Mouse (Mus musculus) mature B cell (primary cell): Measurements from ENCODE around the gene Olfr206.
"Not testable (repeated sequence)": the region's sequence is repeated elsewhere in the genome, so short reads cannot be mapped to it uniquely, and the experiment has no call there.

Source experiments
- in situ Hi-C: fragments of 300-500 bp; cut with MboI; formaldehyde crosslinking; loops from 2 replicates; pipeline ENCODE4 v1.14.3; 2019

Olfr206 gene

GRCm38 (mm10) chr16:59349146-59349545 is at the start of gene Olfr206:
Olfr206 (minus strand) TSS chr16:59349246.
- in situ Hi-C loops = no loop called here

GRCm38 (mm10) chr16:59393300-59393699 is 44.3 kb upstream of the Olfr206 start:
- in situ Hi-C loops = no loop called here

DNA sequence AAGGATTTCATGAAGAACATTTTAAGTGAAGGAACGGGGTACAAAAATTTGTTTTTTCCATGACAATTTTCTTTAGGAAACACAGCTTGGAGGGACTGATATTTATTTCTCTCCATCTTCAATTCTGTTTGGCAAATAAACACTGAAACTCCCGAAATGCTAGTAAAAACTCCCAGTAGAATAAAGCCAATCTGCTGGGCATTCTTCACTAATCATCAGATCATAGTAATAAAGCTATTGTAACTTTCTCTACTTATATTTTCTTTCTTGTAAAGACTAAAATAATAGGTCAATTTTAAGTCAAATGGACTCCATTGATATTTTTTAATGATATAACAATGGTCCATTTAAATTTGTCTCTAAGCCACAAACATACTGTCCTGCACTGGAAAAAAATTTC is 14.8 kb upstream of the Olfr206 start, which contains the start of gene Olfr209:
Olfr209 (minus strand) TSS at position 101 of the 400 bp plus-strand sequence.
- in situ Hi-C loops = no loop called here

- in situ Hi-C loops = no loop called here
Observed at GRCm38 (mm10) chr16:59331038-59331437, 18.0 kb downstream of the Olfr206 start, which contains the start of gene Olfr205. Olfr205 (minus strand) TSS chr16:59331138.

DNA sequence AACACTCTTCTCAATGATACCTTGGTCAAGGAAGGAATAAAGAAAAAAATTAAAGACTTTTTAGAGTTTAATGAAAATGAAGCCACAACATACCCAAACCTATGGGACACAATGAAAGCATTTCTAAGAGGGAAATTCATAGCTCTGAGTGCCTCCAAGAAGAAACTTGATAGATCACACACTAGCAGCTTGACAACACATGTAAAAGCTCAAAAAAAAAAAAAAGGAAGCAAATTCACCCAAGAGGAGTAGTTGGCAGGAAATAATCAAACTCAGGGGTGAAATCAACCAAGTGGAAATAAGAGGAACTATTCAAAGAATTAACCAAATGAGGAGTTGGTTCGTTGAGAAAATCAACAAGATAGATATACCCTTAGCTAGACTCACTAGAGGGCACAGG is 25.8 kb downstream of the Olfr206 start:
- in situ Hi-C loops = not testable (repeated sequence)

GRCm38 (mm10) chr16:59318148-59318547 is 30.9 kb downstream of the Olfr206 start, which contains the start of gene Olfr204:
Olfr204 (minus strand) TSS chr16:59318248.
- in situ Hi-C loops = no loop called here

DNA sequence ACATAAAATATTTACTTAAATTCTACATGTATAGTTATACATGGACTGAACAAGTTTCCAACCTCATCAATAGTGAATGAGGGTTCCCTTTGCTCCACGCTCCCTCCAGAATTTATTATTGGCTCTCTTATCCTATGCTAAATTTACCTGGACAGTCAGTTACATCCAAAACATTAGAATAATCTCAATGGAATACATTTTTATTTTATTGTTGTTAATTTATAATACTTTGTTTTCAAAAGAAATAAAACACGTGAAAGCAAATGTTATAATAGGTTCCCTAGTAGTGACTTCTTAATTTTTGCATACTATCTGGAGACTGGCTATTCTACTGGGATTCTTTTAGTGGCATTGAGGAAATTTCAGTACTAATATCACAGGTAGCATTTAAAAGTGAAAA is 50.5 kb downstream of the Olfr206 start, which contains the start of gene Olfr203:
Olfr203 (plus strand) TSS at position 301 of the 400 bp plus-strand sequence.
- in situ Hi-C loops = no loop called here
